Mouse (Mus musculus) embryo, embryonic 10 days (tissue): ENCODE measurements at regions not wholly inside any gene's neighbourhood (a gene's known extent, or its start where the extent isn't known, plus 50 kb on each side); places are given as distances from the start of the nearest gene placed in this dataset.

Experiments
- DNase-seq: peaks from one replicate; pipeline ENCODE4 v3.0.0-alpha.2; 2015; ENCODE audit warnings: low spot score

- no peak for DNase-seq
These were observed 60.3 kb downstream of the Pcdh20 start for GRCm38 (mm10) chr14:88410722-88411437.

- peak; percentile 3 for DNase-seq
These were observed 71.9 kb downstream of the Pcdh20 start for GRCm38 (mm10) chr14:88399270-88399669.

- DNase-seq = no peak
These were observed 74.0 kb downstream of the Pcdh20 start for GRCm38 (mm10) chr14:88397187-88397586.

GRCm38 (mm10) chr14:88395016-88395415 is 76.2 kb downstream of the Pcdh20 start:
- DNase-seq = no peak

GRCm38 (mm10) chr14:88384553-88384952 is 86.6 kb downstream of the Pcdh20 start:
- DNase-seq = no peak

- DNase-seq = no peak
These were observed 124.0 kb downstream of the Pcdh20 start for GRCm38 (mm10) chr14:88347177-88347576.

GRCm38 (mm10) chr14:88337304-88337703 is 133.9 kb downstream of the Pcdh20 start:
- no peak for DNase-seq

GRCm38 (mm10) chr14:88330613-88331012 is 140.6 kb downstream of the Pcdh20 start:
- no peak for DNase-seq

- no peak for DNase-seq
These were observed 144.8 kb downstream of the Pcdh20 start for GRCm38 (mm10) chr14:88326411-88326810.

- peak; percentile 61 for DNase-seq
These were observed 192.9 kb downstream of the Pcdh20 start for GRCm38 (mm10) chr14:88278327-88278726.

- no peak for DNase-seq
These were observed 206.4 kb downstream of the Pcdh20 start for GRCm38 (mm10) chr14:88264771-88265170.

GRCm38 (mm10) chr14:88259034-88259433 is 212.2 kb downstream of the Pcdh20 start:
- no peak for DNase-seq

GRCm38 (mm10) chr14:88255131-88255530 is 216.1 kb downstream of the Pcdh20 start:
- no peak for DNase-seq
